Mouse (Mus musculus): ENCODE data around the gene Ppt1.

DNA sequence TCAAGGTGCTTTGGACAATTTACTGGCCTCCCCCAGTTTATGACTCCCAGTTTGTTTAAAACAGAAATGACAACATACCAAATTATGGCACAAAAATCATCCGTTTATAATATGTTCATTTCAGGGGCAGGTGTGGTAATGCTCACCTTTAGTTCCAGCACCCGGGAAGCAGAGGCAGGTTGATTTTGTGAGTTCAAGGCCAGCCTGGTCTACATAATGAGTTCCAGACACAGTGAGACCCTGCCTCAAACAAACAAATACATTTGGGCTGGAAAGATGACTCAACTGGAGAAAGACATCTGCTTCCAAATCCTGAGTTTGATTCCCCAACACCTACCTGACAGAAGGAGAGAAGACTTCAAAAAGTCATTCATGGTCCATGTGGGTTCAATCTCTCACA lies 51.3 kb downstream of the Ppt1 start:
- TF ChIP-seq POLR2A (IDR thresholded peaks at IDR 0.05; ENCODE audit: low read depth, low read length) = no peak
- no peak for TF ChIP-seq CTCF (IDR thresholded peaks at IDR 0.05; ENCODE audit: extremely low read depth, insufficient read length, insufficient replicate concordance, low read depth, low read length)

Measured in small intestine, adult 2 months (tissue).